Mouse (Mus musculus): ENCODE measurements at regions not wholly inside any gene's neighbourhood (a gene's known extent, or its start where the extent isn't known, plus 50 kb on each side); places are given as distances from the start of the nearest gene placed in this dataset.
"Not testable (repeated sequence)": the region's sequence is repeated elsewhere in the genome, so short reads cannot be mapped to it uniquely, and the experiment has no call there.

- H3K4me1 ChIP-seq (ENCODE audit: control insufficient read depth, insufficient read depth, low read length): no peaks in the 10 kb centered on the region
- H3K4me2 ChIP-seq (ENCODE audit: low read length): no peak overlapping the region
- no peak overlapping the region for H3K9ac ChIP-seq (ENCODE audit: low read length)
- ATAC-seq: no peak
- no peak overlapping the region for H3K4me3 ChIP-seq (ENCODE audit: low read depth, low read length)
- no peaks in the 10 kb centered on the region for H3K36me3 ChIP-seq (ENCODE audit: control insufficient read depth, insufficient read depth, low read length)
- WGBS: 84% methylated on average over 2 of the region's 2 CpGs
- DNase-seq (ENCODE audit: low spot score): no peak
- H3K27ac ChIP-seq (ENCODE audit: low read depth, low read length): no peak overlapping the region
- H3K9me3 ChIP-seq (replicated peaks; ENCODE audit: control insufficient read depth, low read length): no peaks in the 10 kb centered on the region
- H3K27me3 ChIP-seq (replicated peaks; ENCODE audit: control insufficient read depth, insufficient read depth, low read length): no peaks in the 10 kb centered on the region
Measured at GRCm38 (mm10) chr12:65371650-65372049, 146.3 kb downstream of the Wdr20rt start.

- H3K4me2 ChIP-seq (ENCODE audit: low read length): no peak overlapping the region
- 96% methylated on average over 1 of the region's 1 CpGs for WGBS
- DNase-seq (ENCODE audit: low spot score) (no peak), ATAC-seq (no peak)
- no peaks in the 10 kb centered on the region for H3K27me3 ChIP-seq (replicated peaks; ENCODE audit: control insufficient read depth, insufficient read depth, low read length)
- H3K4me1 ChIP-seq (ENCODE audit: control insufficient read depth, insufficient read depth, low read length): peaks cover 4% of the 10 kb centered on the region; the same call in 1 of the 2 replicates
- H3K9me3 ChIP-seq (replicated peaks; ENCODE audit: control insufficient read depth, low read length): no peaks in the 10 kb centered on the region; the same call in 1 of the 2 replicates
- H3K4me3 ChIP-seq (ENCODE audit: low read depth, low read length): no peak overlapping the region
- H3K9ac ChIP-seq (ENCODE audit: low read length): no peak overlapping the region
- no peak overlapping the region for H3K27ac ChIP-seq (ENCODE audit: low read depth, low read length)
- H3K36me3 ChIP-seq (ENCODE audit: control insufficient read depth, insufficient read depth, low read length): no peaks in the 10 kb centered on the region
Measured at GRCm38 (mm10) chr12:65379321-65379720, 154.0 kb downstream of the Wdr20rt start.

GRCm38 (mm10) chr12:65382118-65382791 lies 156.9 kb downstream of the Wdr20rt start:
- H3K4me1 ChIP-seq (ENCODE audit: control insufficient read depth, insufficient read depth, low read length): peaks cover 4% of the 10 kb centered on the region; the same call in 1 of the 2 replicates
- H3K9me3 ChIP-seq (replicated peaks; ENCODE audit: control insufficient read depth, low read length): no peaks in the 10 kb centered on the region; the same call in 1 of the 2 replicates
- no peaks in the 10 kb centered on the region for H3K36me3 ChIP-seq (ENCODE audit: control insufficient read depth, insufficient read depth, low read length)
- peak; percentile 65 for ATAC-seq
- WGBS: 14% methylated on average over 5 of the region's 5 CpGs
- H3K9ac ChIP-seq (ENCODE audit: low read length): no peak overlapping the region
- H3K27me3 ChIP-seq (replicated peaks; ENCODE audit: control insufficient read depth, insufficient read depth, low read length): no peaks in the 10 kb centered on the region
- peak; percentile 34 for DNase-seq (ENCODE audit: low spot score)
- no peak overlapping the region for H3K27ac ChIP-seq (ENCODE audit: low read depth, low read length)
- H3K4me2 ChIP-seq (ENCODE audit: low read length): no peak overlapping the region
- H3K4me3 ChIP-seq (ENCODE audit: low read depth, low read length): no peak overlapping the region

- DNase-seq (ENCODE audit: low spot score); H3K27me3 ChIP-seq (replicated peaks; ENCODE audit: control insufficient read depth, insufficient read depth, low read length); H3K9me3 ChIP-seq (replicated peaks; ENCODE audit: control insufficient read depth, low read length); ATAC-seq; H3K27ac ChIP-seq (ENCODE audit: low read depth, low read length); H3K4me2 ChIP-seq (ENCODE audit: low read length); H3K9ac ChIP-seq (ENCODE audit: low read length); H3K4me1 ChIP-seq (ENCODE audit: control insufficient read depth, insufficient read depth, low read length); H3K36me3 ChIP-seq (ENCODE audit: control insufficient read depth, insufficient read depth, low read length); H3K4me3 ChIP-seq (ENCODE audit: low read depth, low read length): not testable (repeated sequence)
- WGBS: 83% methylated on average over 11 of the region's 11 CpGs
Measured at GRCm38 (mm10) chr12:65382796-65383195, 157.5 kb downstream of the Wdr20rt start.

- H3K36me3 ChIP-seq (ENCODE audit: control insufficient read depth, insufficient read depth, low read length): no peaks in the 10 kb centered on the region
- no peak overlapping the region for H3K9ac ChIP-seq (ENCODE audit: low read length)
- H3K4me3 ChIP-seq (ENCODE audit: low read depth, low read length): no peak overlapping the region
- DNase-seq (ENCODE audit: low spot score) (no peak), ATAC-seq (no peak)
- no peaks in the 10 kb centered on the region; the same call in 1 of the 2 replicates for H3K9me3 ChIP-seq (replicated peaks; ENCODE audit: control insufficient read depth, low read length)
- no peaks in the 10 kb centered on the region for H3K27me3 ChIP-seq (replicated peaks; ENCODE audit: control insufficient read depth, insufficient read depth, low read length)
- WGBS: 80% methylated on average over 2 of the region's 2 CpGs
- H3K27ac ChIP-seq (ENCODE audit: low read depth, low read length): no peak overlapping the region
- H3K4me2 ChIP-seq (ENCODE audit: low read length): no peak overlapping the region
- peaks cover 4% of the 10 kb centered on the region; the same call in 1 of the 2 replicates for H3K4me1 ChIP-seq (ENCODE audit: control insufficient read depth, insufficient read depth, low read length)
Measured at GRCm38 (mm10) chr12:65386005-65386645, 160.8 kb downstream of the Wdr20rt start.

- Histone ChIP-seq H3K4me3 (ENCODE audit: low read depth, low read length) (no peak overlapping the region), H3K27me3 (replicated peaks; ENCODE audit: control insufficient read depth, insufficient read depth, low read length) (no peaks in the 10 kb centered on the region), H3K36me3 (ENCODE audit: control insufficient read depth, insufficient read depth, low read length) (no peaks in the 10 kb centered on the region), H3K27ac (ENCODE audit: low read depth, low read length) (no peak overlapping the region), H3K4me1 (ENCODE audit: control insufficient read depth, insufficient read depth, low read length) (no peaks in the 10 kb centered on the region), H3K4me2 (ENCODE audit: low read length) (no peak overlapping the region), H3K9me3 (replicated peaks; ENCODE audit: control insufficient read depth, low read length) (no peaks in the 10 kb centered on the region; the same call in 1 of the 2 replicates), H3K9ac (ENCODE audit: low read length) (no peak overlapping the region)
- ATAC-seq: no peak
- DNase-seq (ENCODE audit: low spot score): no peak
Measured at GRCm38 (mm10) chr12:65387042-65387441, 161.7 kb downstream of the Wdr20rt start.

- H3K9ac ChIP-seq (ENCODE audit: low read length): no peak overlapping the region
- DNase-seq (ENCODE audit: low spot score): no peak
- 4% methylated on average over 2 of the region's 2 CpGs for WGBS
- no peaks in the 10 kb centered on the region for H3K9me3 ChIP-seq (replicated peaks; ENCODE audit: control insufficient read depth, low read length)
- H3K27ac ChIP-seq (ENCODE audit: low read depth, low read length): no peak overlapping the region
- no peaks in the 10 kb centered on the region for H3K4me1 ChIP-seq (ENCODE audit: control insufficient read depth, insufficient read depth, low read length)
- H3K27me3 ChIP-seq (replicated peaks; ENCODE audit: control insufficient read depth, insufficient read depth, low read length): no peaks in the 10 kb centered on the region
- H3K4me3 ChIP-seq (ENCODE audit: low read depth, low read length): no peak overlapping the region
- ATAC-seq: peak; percentile 40; the same call in 1 of the 2 replicates
- no peak overlapping the region for H3K4me2 ChIP-seq (ENCODE audit: low read length)
- H3K36me3 ChIP-seq (ENCODE audit: control insufficient read depth, insufficient read depth, low read length): no peaks in the 10 kb centered on the region
Measured at GRCm38 (mm10) chr12:65389512-65389911, 164.2 kb downstream of the Wdr20rt start.

- no peaks in the 10 kb centered on the region for H3K4me1 ChIP-seq (ENCODE audit: control insufficient read depth, insufficient read depth, low read length)
Measured at GRCm38 (mm10) chr12:65390330-65390729, 165.0 kb downstream of the Wdr20rt start.

GRCm38 (mm10) chr12:65401728-65402419 lies 176.6 kb downstream of the Wdr20rt start:
- Histone ChIP-seq H3K4me1 (ENCODE audit: control insufficient read depth, insufficient read depth, low read length) (no peaks in the 10 kb centered on the region), H3K4me3 (ENCODE audit: low read depth, low read length) (no peak overlapping the region), H3K4me2 (ENCODE audit: low read length) (no peak overlapping the region), H3K36me3 (ENCODE audit: control insufficient read depth, insufficient read depth, low read length) (no peaks in the 10 kb centered on the region), H3K27me3 (replicated peaks; ENCODE audit: control insufficient read depth, insufficient read depth, low read length) (no peaks in the 10 kb centered on the region), H3K9ac (ENCODE audit: low read length) (no peak overlapping the region), H3K27ac (ENCODE audit: low read depth, low read length) (no peak overlapping the region), H3K9me3 (replicated peaks; ENCODE audit: control insufficient read depth, low read length) (no peaks in the 10 kb centered on the region)
- ATAC-seq (peak; percentile 95), DNase-seq (ENCODE audit: low spot score) (peak; percentile 86)
- WGBS: 41% methylated on average over 8 of the region's 8 CpGs

More at GRCm38 (mm10) chr12:65390330-65390729, 165.0 kb downstream of the Wdr20rt start:
- Histone ChIP-seq H3K27ac (ENCODE audit: low read depth, low read length) (no peak overlapping the region), H3K27me3 (replicated peaks; ENCODE audit: control insufficient read depth, insufficient read depth, low read length) (no peaks in the 10 kb centered on the region), H3K36me3 (ENCODE audit: control insufficient read depth, insufficient read depth, low read length) (no peaks in the 10 kb centered on the region), H3K9ac (ENCODE audit: low read length) (no peak overlapping the region), H3K4me3 (ENCODE audit: low read depth, low read length) (no peak overlapping the region), H3K4me2 (ENCODE audit: low read length) (no peak overlapping the region), H3K9me3 (replicated peaks; ENCODE audit: control insufficient read depth, low read length) (no peaks in the 10 kb centered on the region)
- ATAC-seq (no peak), DNase-seq (ENCODE audit: low spot score) (no peak)
- WGBS: 86% methylated on average over 6 of the region's 6 CpGs

All from forebrain, embryonic 14.5 days (tissue).